Mouse (Mus musculus) hindbrain, embryonic 11.5 days (tissue): ENCODE measurements around the gene Npas2. TPM values are rescaled to one million over a fixed set of nuclear protein-coding genes. Genes with fewer than 3 reads are reported as not detected.
A peak's percentile ranks its signal among the peaks of the same experiment; 100 is the strongest.

Experiments
- ATAC-seq: fragments of 200-750 bp; cut with Nextera tagmentation; 2 replicates; pipeline ENCODE4 v1.8.0; 2017; ENCODE audit warnings: mild to moderate bottlenecking, moderate TSS enrichment, moderate library complexity; ENCODE audit not compliant: low FRiP score
- DNase-seq: peaks from one replicate; pipeline ENCODE4 v3.0.0-alpha.2; 2015; ENCODE audit warnings: low spot score
- H3K27ac ChIP-seq: fragments of 300-500 bp; sonication (generic); 2 replicates; pipeline ENCODE4 v1.5.1; 2014; ENCODE audit warnings: mild to moderate bottlenecking, low read depth, low read length
- H3K27me3 ChIP-seq: fragments of 300-500 bp; sonication (generic); 2 replicates; pipeline ENCODE4 v1.6.1; 2014; ENCODE audit warnings: mild to moderate bottlenecking, low read length, moderate library complexity, mixed read lengths; ENCODE audit not compliant: control insufficient read depth, insufficient read depth
- H3K36me3 ChIP-seq: fragments of 300-500 bp; sonication (generic); 2 replicates; pipeline ENCODE4 v1.6.1; 2014; ENCODE audit warnings: mild to moderate bottlenecking, low read length, moderate library complexity, mixed read lengths; ENCODE audit not compliant: control insufficient read depth, insufficient read depth
- H3K4me1 ChIP-seq: fragments of 300-500 bp; sonication (generic); replicated peaks from 2 replicates; pipeline ENCODE4 v1.6.1; 2014; ENCODE audit warnings: low read length, mixed read lengths; ENCODE audit not compliant: control insufficient read depth, insufficient read depth
- H3K4me2 ChIP-seq: fragments of 300-500 bp; sonication (generic); replicated peaks from 2 replicates; pipeline ENCODE4 v1.6.1; 2014; ENCODE audit warnings: mild to moderate bottlenecking, low read depth, low read length
- H3K4me3 ChIP-seq: fragments of 300-500 bp; sonication (generic); 2 replicates; pipeline ENCODE4 v1.5.1; 2014; ENCODE audit warnings: low read depth, low read length
- H3K9ac ChIP-seq: fragments of 300-500 bp; sonication (generic); 2 replicates; pipeline ENCODE4 v1.6.1; 2014; ENCODE audit warnings: low read depth, low read length
- H3K9me3 ChIP-seq: fragments of 300-500 bp; sonication (generic); 2 replicates; pipeline ENCODE4 v1.6.1; 2016; ENCODE audit warnings: low read length; ENCODE audit not compliant: control insufficient read depth
- WGBS: fragments of 180-500 bp; shearing (Covaris S2); extraction: QIAGEN DNeasy Blood & Tissue Kit; methylation state at CpG from one replicate; pipeline ENCODE4 v1.1.7; 2014; 5-methylcytosine and 5-hydroxymethylcytosine counted together
- polyA plus RNA-seq: library from polyadenylated mRNA; unstranded; fragments of >200 nt; fragmentation: Nextera tagmentation; extraction: Ambion mirVana; gene quantifications from 2 replicates; pipeline ENCODE4 v1.2.1, GENCODE M21; 2014

Npas2 gene
- polyA plus RNA-seq, 1 experiment from 2014 or later: 0.12 TPM

GRCm38 (mm10) chr1:39205021-39205420, 11.5 kb downstream of the Npas2 start:
- Histone ChIP-seq H3K9ac (no peak overlapping the region), H3K27me3 (no peaks in the 10 kb centered on the region), H3K9me3 (no peaks in the 10 kb centered on the region), H3K4me2 (no peak overlapping the region), H3K36me3 (no peaks in the 10 kb centered on the region), H3K4me3 (no peak overlapping the region), H3K27ac (no peak overlapping the region), H3K4me1 (no peaks in the 10 kb centered on the region)
- 91% methylated on average over 10 of the region's 10 CpGs for WGBS
- DNase-seq (no peak), ATAC-seq (no peak)

GRCm38 (mm10) chr1:39205697-39206096, 12.2 kb downstream of the Npas2 start:
- WGBS: 90% methylated on average over 4 of the region's 4 CpGs

GRCm38 (mm10) chr1:39206942-39207341, 13.4 kb downstream of the Npas2 start:
- ATAC-seq (no peak), DNase-seq (no peak)
- H3K4me1 ChIP-seq: no peaks in the 10 kb centered on the region
- no peaks in the 10 kb centered on the region for H3K9me3 ChIP-seq
- H3K36me3 ChIP-seq: no peaks in the 10 kb centered on the region
- H3K27me3 ChIP-seq: no peaks in the 10 kb centered on the region
- H3K4me2 ChIP-seq: no peak overlapping the region
- WGBS: 51% methylated on average over 7 of the region's 7 CpGs
- no peak overlapping the region for H3K4me3 ChIP-seq
- no peak overlapping the region for H3K27ac ChIP-seq
- H3K9ac ChIP-seq: no peak overlapping the region

More at GRCm38 (mm10) chr1:39205697-39206096, 12.2 kb downstream of the Npas2 start:
- H3K4me1 ChIP-seq: no peaks in the 10 kb centered on the region
- H3K4me3 ChIP-seq: no peak overlapping the region
- no peak for ATAC-seq
- no peaks in the 10 kb centered on the region for H3K27me3 ChIP-seq
- no peaks in the 10 kb centered on the region for H3K36me3 ChIP-seq
- H3K9me3 ChIP-seq: no peaks in the 10 kb centered on the region
- no peak for DNase-seq
- H3K27ac ChIP-seq: no peak overlapping the region
- no peak overlapping the region for H3K4me2 ChIP-seq
- no peak overlapping the region for H3K9ac ChIP-seq

- Histone ChIP-seq H3K36me3 (no peaks in the 10 kb centered on the region), H3K27me3 (no peaks in the 10 kb centered on the region), H3K4me1 (no peaks in the 10 kb centered on the region), H3K9me3 (no peaks in the 10 kb centered on the region), H3K27ac (no peak overlapping the region), H3K9ac (no peak overlapping the region), H3K4me2 (no peak overlapping the region), H3K4me3 (no peak overlapping the region)
- DNase-seq (no peak), ATAC-seq (no peak)
- WGBS: 85% methylated on average over 5 of the region's 5 CpGs
Observed at GRCm38 (mm10) chr1:39210928-39211327, 17.4 kb downstream of the Npas2 start.

GRCm38 (mm10) chr1:39212982-39213381, 19.5 kb downstream of the Npas2 start:
- Histone ChIP-seq H3K27me3 (no peaks in the 10 kb centered on the region), H3K9ac (no peak overlapping the region), H3K27ac (no peak overlapping the region), H3K4me3 (no peak overlapping the region), H3K9me3 (no peaks in the 10 kb centered on the region), H3K4me2 (no peak overlapping the region), H3K36me3 (no peaks in the 10 kb centered on the region), H3K4me1 (no peaks in the 10 kb centered on the region)
- WGBS: 87% methylated on average over 6 of the region's 6 CpGs
- no peak for ATAC-seq
- DNase-seq: no peak

GRCm38 (mm10) chr1:39217584-39217983, 24.1 kb downstream of the Npas2 start:
- no peak for ATAC-seq
- DNase-seq: peak; percentile 17
- H3K27ac ChIP-seq: no peak overlapping the region
- no peaks in the 10 kb centered on the region for H3K36me3 ChIP-seq
- no peak overlapping the region for H3K4me2 ChIP-seq
- no peaks in the 10 kb centered on the region for H3K4me1 ChIP-seq
- H3K9ac ChIP-seq: no peak overlapping the region
- H3K27me3 ChIP-seq: no peaks in the 10 kb centered on the region
- WGBS: 78% methylated on average over 3 of the region's 3 CpGs
- no peak overlapping the region for H3K4me3 ChIP-seq
- no peaks in the 10 kb centered on the region for H3K9me3 ChIP-seq

- DNase-seq (no peak), ATAC-seq (no peak)
- 93% methylated on average over 5 of the region's 5 CpGs for WGBS
- H3K4me1 ChIP-seq: no peaks in the 10 kb centered on the region
- no peak overlapping the region for H3K27ac ChIP-seq
- no peaks in the 10 kb centered on the region for H3K9me3 ChIP-seq
- H3K9ac ChIP-seq: no peak overlapping the region
- no peaks in the 10 kb centered on the region for H3K27me3 ChIP-seq
- no peak overlapping the region for H3K4me2 ChIP-seq
- no peaks in the 10 kb centered on the region for H3K36me3 ChIP-seq
- no peak overlapping the region for H3K4me3 ChIP-seq
Observed at GRCm38 (mm10) chr1:39228401-39228800, 34.9 kb downstream of the Npas2 start.

- H3K36me3 ChIP-seq: no peaks in the 10 kb centered on the region
- 69% methylated on average over 3 of the region's 3 CpGs for WGBS
- H3K4me2 ChIP-seq: no peak overlapping the region
- ATAC-seq: no peak
- no peaks in the 10 kb centered on the region for H3K4me1 ChIP-seq
- no peaks in the 10 kb centered on the region for H3K27me3 ChIP-seq
- DNase-seq: no peak
- H3K9me3 ChIP-seq: no peaks in the 10 kb centered on the region
- no peak overlapping the region for H3K4me3 ChIP-seq
- H3K9ac ChIP-seq: no peak overlapping the region
- no peak overlapping the region for H3K27ac ChIP-seq
Observed at GRCm38 (mm10) chr1:39230021-39230420, 36.5 kb downstream of the Npas2 start.

- H3K4me3 ChIP-seq: no peak overlapping the region
- no peak for ATAC-seq
Observed at GRCm38 (mm10) chr1:39234815-39235449, 41.4 kb downstream of the Npas2 start.

More at GRCm38 (mm10) chr1:39234815-39235449, 41.4 kb downstream of the Npas2 start:
- H3K36me3 ChIP-seq: no peaks in the 10 kb centered on the region
- no peaks in the 10 kb centered on the region for H3K9me3 ChIP-seq
- no peak overlapping the region for H3K27ac ChIP-seq
- no peak overlapping the region for H3K4me2 ChIP-seq
- H3K9ac ChIP-seq: no peak overlapping the region
- 85% methylated on average over 11 of the region's 11 CpGs for WGBS
- no peak for DNase-seq
- H3K4me1 ChIP-seq: no peaks in the 10 kb centered on the region
- H3K27me3 ChIP-seq: no peaks in the 10 kb centered on the region
